Mouse (Mus musculus): ENCODE results near the gene Cd82.

The Cd82 gene

DNA sequence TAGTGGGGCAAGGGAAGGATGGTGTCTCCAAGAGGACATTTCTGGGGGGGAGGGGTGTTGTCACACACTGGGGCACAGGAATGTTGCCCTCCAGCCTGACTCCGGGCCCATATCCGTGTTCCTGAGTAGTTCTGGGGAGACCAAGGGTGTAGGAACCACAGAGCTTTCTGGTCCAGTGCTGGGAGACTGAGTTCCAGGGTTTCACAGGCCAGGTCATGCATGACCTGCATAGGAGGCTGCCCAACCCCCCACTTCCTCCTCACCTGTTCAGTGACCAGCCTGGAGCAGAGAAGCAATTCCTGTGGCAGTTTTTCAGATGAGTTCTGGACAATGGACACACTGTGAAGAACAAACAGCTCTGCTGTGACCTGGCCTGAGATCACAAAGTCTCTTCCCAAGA is 19.8 kb downstream of the Cd82 start:
- DNase-seq, result no peak

DNA sequence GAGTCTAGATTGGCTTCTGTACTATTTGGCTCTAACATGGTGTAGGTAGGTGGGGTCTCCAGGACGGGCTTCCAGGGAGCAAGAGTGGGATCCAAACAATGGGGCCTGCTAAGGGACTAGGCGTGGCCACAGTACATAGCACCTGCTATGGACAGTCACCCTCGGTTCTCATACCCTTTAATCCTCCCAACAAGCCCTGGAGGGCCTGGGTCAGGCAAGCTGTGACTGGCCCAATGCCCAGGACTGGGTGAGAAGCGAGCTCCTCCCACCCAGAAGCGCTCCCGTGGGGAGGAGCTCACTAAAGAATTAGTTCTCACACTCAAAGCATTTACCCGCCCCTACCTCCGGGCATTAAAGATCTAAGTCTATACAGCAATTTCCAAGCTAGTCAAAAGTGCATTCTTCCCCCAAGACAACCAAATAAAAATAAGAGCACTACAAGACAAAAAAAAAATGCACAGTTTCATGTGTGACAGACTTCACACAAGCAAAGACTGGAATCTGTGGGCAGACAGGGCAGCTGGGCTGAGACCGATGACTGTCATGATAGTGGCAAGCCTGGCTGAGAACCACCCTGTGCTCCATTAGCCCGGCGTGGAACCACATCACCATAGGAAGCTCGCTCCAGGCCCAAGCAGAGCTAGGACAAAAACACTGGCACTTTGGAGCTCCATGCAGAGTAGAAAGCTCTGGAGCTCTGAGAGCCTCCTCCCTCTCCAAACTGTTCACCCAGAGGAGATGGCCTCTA is 23.0 kb downstream of the Cd82 start:
- DNase-seq, result no peak

DNA sequence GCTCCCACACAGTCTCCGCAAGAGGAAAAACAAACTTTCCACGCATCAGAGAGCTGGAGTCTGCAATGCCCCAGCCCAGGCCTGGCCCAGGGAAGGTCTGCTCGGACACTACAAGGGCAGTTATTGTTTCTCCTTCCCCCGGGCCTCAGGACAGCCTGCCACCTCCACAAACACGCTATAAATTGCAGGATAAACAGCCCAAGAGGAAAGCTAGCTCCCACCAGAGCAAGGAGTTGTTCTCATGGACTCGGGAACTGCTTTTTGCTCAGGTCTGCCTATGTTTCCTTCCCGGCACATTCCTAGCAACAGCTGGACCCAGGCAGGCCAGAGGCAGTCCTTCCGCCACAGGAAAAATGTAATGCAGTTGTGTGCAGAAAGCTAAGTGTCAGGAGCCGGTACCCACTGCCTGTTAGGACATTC is 23.6 kb downstream of the Cd82 start:
- no peak for DNase-seq

DNA sequence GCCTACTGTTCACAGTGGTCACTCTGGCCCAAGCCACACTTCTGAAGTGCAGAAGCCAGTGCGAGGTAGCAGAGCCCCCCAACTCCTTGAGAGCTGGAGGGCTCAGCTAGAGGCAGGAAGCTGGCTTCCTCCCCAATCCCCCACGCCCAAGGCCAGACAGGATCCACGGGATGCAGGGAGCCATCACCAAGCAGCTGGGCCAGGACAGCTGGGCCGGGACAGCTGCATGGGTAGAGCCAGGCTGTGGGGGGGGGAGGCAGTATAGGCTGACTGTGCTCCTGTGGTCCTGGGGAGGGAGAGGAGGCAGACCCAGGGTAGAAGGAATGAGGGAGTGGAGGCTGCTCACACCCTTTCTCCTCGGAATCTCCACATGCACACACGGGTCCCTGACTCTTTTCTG is 24.6 kb downstream of the Cd82 start:
- DNase-seq, result no peak

DNA sequence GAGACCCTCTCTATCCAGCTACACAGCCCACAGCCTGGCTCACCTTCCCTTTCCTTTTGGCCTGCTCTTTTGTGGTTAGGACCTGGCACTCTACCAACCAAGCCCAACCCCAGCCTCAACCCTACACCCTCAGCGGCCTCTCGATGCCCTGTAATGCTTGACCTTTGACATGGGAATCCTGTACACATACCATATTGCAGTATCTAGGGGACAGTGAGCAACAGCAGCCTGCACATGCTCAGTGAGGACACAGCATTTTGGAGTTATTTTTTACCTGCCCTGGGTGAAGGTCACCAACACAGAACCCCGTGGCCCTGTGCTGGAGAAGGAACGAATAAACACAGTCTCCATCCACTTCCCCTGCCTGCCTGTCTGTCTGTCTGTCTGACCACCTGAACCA is 27.4 kb downstream of the Cd82 start:
- no peak for DNase-seq

DNA sequence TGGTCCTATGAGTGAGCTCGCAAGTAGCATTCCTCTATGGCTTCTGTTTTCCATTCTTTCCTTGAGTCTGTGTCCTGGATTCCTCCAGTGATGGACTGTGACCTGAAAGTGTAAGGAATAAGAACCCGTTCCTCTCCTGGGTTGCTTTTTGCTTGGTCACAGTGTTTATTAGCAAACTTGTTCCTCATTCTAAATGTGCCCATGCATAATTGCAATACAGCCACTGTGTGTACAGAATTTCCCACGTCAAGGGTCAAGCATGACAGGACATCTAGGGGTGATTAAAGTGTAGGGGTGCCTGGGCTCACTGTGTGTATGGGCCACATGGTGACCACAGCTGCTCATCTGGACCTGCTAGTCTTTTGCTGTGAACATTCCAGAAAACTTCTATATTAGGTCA is 28.0 kb downstream of the Cd82 start:
- DNase-seq, result no peak

DNA sequence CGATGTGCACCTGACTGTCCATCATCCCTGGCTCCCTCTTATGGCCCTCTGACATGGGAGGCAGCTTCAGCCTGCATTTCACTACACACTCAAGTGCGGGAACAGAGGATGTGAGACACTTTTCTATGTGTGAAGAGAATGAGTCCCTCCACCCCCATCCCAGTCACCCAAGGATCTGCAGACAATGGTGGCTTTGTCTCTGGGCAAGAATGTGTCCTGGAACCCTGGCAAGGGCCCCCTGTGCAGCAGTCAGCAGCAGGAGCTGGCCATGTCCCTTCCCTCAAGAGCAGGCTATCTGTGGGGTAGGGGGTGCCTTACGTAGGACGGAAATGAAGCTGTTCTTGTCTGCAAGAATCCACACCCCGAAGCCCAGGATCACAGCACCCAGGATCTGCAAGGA is 29.4 kb downstream of the Cd82 start:
- DNase-seq, result no peak

DNA sequence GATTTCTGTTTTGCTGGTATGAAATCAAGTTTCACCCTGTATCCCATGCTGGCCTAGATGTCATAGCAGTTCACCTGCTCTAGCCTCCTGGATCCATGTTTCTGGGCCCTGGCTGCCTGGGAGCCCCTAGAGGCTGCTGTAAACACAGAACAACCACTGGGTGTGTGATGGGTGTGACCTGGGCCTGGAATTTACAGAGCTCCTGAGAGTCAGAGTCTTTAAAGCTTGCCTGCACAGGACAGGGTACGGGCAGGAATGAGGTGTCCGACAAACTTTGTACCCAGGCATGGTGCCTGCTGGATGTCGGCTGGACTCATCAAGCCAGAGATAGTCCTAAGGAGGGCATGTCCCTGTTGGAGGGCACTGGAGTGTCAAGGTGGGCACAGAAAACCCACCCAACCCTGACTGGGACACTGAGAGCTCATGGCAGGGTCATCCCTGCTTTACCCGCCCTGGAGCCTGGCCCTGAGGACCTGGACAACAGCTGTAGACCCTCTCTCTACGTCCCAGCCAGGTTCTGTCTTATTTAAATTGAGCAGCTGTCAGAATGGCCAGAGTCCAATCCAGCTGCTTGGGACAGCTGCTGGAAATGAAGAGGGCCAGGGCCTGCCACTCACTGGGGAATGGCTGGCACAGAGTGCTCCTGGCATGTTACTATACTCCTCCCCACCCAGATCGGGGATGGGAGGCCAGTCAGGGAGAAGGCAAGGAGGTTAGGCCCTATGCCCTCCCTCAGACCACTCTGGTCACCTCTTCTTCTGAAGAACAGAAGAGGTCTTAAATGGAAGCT is 30.1 kb downstream of the Cd82 start:
- no peak for DNase-seq

DNA sequence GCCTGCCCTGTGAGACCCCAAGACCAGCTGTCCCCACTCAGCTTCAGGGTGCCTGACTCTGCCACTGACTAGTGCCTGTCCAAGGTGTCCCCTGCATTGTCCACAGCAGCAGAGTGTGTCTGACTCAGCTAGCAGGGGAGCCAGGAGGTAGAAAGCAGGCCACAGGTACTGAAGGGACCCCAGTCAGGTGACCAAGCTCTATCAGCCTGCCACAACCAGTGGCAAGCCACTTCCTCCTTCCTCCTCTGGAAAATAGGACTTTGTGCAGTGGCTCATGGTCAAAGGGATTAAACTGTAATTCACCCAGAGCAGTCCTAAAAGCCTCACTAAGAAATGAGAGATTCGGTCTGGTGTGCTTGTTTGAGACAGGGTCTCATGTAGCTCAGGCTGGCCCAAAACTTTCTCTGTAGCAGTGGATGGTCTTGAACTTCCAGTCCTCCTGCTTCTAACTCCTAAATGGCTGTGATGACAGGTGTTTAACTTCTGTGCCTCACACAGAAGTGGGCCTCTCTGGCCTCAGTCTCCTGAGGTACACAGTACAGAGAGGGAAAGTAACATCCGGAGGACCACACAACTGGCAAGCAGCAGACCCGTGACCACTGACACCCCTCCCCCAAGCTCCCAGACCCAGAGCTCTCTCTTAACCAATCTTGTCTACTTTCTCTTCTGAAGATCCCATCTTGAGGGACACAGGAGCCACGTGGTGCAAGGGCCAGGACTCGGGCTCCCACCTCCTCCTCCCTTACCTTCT is 31.2 kb downstream of the Cd82 start:
- DNase-seq, result no peak

DNA sequence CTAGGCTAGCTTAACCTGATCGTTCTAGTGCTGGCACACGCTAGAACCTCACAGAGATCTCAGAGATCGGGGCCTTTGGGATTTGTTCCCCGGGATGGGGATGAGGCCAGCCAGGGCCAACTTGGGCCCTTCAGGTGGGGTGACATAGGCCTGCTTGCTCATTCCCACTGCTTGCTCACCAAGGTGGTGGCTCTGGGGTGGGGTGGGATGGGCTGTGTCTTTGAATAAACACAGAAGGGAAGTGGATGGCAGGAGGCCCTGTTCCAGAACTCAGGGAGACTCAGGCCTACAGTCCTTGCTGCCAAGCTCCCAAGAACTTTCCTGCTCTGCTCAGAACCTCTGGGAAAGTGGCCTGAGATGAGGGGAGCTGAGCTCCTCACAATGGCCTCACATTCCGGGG is 31.9 kb downstream of the Cd82 start:
- DNase-seq, result no peak

DNA sequence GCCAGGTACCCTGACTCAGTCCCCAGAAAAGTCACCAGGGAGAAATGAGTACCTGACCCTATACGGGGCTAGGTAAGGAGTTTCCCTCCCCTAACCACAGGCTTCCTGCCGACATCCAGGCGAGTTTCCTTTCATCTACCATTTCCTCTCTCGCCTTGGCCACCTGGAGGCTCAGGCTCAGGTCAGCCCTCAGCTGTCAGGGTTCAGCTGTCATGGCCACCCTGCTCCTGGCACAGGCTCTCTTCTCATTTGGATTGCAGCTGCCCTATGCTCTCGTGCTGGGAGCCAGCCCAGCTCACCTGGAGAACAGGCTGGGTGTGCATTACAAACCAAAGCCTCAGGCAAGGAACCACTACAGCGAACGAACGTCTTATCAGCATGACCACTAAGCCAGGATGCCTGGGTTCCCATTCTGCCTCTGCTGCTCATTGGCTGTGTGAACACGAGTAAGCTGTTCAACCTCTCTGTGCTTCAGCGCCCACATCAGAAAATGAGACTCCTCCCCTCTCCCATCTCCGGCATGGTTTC is 34.9 kb downstream of the Cd82 start:
- DNase-seq, result peak; percentile 58

DNA sequence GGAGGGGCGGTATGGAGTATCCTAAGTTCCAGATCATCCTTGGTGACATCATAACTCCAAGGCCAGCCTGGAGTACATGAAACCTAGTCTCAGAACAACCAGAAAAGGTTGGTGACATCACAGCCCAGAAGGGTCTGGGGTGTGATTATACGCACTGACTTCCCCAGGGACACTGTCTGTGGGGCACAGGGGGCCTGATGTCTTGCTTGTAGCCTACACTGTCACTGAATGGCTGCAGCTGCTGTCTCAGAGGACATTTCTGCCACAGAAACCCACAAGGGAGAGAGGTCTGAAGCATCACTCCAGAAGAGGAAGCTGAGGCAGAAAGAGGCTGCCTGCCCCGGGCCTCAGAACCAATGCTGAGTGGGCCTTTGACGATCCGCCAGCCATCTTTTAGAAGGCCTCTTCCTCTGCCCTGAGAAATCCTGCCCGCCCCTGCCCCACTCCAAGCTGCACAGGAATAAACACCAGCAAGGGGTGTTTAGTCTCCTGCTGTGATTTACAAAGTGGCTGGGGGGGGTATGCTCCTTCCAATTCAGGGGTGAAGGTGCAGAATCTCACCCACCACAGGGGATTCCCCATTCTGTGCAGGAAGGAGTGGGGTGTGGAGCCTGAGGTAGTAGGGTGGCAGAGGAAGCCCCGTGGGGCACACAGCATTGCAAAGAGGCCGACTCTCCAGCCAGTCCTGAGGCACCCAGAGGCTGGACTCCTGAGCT is 35.8 kb downstream of the Cd82 start:
- DNase-seq, result peak; percentile 49

DNA sequence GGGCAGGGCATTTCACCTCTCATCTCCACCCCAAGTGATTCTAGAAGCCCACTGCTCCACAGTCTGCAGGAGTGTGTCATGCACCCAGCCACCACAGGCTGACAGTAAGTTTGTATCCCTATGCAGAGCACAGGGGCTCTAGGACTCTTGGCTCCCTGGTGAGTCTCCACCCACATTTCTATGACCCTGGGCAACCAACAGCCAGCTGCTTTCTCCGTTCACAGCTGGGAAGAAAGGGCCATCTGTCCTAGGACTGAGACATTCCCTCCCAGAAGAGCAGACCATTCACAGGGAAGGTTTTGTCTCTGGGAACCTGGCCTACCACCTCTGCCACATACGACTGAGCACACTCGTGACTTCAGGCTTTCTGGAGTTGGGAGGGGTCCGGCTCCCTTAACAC is 37.1 kb downstream of the Cd82 start:
- DNase-seq, result no peak

DNA sequence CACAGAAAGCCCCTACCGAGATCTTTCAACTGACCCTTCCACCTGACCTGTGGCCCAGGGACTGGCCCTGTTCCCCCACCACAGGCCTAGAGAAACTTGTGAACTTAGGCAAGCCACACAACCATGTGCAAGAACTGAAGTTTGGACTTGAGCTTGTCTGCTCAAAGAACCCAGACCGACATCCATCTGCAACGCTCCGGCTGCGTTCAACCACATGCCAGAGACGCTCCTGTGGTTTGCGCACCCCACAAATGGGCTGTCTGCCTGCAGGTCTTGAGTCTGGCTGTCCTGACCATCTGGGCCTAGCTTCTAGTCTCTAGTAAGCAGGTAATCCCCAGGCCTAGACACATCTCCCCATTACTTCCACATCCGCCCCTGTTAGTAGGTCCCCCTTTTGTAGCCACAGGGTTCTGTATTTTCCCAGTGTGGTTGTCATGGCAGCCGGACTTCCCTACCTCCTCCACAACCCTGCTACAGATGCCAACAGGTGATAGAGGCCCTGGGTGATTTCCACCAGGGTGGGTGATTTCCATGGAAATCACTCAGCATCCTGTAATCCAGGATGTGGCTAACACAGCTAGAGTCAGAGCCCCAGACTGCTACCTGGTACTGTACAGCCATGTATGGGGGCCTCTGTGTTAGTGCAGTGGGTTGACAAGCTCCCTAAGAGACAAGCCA is 38.5 kb downstream of the Cd82 start:
- DNase-seq, result peak; percentile 28

DNA sequence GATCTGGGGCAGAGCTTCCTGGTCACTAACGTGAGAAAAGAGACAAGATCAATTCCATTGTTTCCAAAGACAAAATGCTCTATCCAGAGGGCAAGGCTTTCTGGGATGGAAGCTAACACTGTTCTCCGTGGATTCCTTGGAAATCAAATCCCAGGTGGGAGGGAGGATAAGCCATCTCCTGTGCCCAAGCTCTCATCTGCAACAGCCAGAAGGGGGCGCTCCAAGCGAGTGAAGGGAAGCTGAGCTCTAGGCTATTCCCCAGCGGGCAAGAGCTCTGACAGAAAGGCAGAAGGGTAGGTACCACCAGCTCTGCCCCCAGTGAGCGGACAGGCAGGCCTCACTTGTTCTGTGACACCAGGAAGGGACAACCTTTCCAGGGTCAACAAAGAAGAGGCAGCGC is 41.6 kb downstream of the Cd82 start:
- peak; percentile 78 for DNase-seq

DNA sequence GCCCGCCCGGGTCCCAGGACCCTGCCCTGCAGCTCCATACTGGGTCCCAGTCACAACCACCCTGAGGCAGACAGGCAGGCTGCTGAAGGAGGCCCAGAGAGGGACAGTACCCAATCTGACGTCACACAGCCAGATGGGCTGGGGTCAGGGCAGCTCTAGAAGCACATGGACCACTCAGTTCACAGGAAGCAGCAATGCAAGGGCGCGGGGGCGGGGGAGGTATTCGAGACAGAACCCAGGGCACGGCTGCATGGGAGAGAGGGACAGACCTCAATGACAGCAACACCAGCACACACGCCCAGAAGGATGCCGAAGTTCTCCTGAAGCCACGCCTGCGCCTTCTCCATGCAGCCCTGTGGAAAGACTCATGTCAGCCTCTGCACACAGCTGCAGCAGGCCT is 43.0 kb downstream of the Cd82 start:
- DNase-seq, result no peak

DNA sequence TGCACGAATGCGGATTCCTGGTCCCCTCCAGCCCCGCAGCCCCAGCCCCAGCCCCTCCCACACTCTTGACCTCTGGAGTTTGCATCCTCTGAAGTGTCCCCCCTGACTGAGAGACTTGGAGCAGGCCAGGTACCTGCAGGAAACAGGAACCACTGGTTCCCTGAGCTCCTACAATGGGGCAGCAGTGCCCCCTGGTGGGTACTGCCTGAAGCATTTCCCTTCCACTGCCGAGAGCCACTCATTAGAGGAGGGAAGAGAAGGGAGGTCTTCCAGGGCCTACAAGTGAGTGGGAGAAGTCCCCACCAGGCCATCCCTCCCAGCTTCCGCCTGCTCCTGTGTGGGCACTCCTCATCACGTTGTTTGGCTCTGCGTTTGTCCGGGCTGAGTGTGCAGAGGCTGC is 44.5 kb downstream of the Cd82 start:
- DNase-seq, result peak; percentile 80

DNA sequence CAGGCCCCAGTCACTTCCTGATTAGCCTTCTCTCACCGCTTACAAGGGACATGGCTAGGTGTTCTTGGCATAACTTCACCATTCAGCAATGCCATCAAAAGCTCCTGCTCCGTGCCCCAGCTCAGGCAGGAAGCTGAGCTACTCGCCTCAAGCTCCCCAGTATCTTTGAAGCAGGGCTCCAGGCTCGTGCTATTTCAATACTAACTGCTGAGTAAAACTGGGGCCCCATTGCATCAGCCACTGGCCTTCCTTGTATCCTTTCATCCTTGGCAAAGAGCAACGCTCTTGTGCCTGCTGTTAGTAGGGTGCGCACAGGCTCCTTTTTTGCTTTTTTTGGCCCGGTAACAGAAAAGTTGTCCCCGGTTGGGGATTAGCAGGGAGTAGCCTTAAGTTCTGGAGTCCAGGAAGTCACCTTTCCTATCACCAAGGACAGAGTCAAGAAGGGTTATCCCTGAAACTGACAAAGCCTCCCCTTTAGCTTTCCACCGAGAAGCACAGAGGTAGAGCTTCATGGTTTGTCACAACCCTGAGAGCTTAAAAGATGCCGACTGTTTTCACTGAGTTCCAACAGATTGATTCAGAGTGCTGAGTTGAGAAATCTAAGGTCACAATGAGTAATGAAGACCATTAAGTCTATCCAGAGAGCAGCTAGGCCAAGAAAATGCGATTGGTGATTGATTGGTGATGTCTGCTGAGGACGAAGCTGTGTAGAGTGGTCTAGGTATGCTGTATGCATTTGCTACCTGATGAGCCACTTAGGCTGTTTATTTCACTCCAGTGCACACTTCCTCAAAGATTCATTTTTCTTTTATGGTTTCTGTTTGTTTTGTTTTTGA is 45.8 kb downstream of the Cd82 start:
- DNase-seq, result no peak

DNA sequence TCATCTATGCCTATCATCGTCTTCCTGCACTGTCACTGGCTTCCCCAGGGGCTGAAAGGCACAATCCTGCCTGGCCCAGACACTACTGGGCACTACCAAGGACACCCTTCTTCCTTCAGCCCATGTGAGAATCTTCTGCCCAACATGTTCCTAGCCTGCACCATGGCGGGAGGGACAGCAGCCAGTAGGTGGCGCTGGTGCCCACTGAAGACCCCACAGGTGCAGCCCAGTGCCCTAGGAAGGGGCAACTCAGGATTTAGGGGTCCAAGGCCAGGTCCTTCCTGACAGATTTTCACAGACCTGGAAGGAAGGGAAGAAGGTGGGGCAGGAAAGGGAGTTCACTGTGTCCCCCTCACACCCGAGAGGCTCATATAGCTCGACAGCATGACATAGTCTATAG is 47.7 kb downstream of the Cd82 start:
- peak; percentile 80 for DNase-seq

DNA sequence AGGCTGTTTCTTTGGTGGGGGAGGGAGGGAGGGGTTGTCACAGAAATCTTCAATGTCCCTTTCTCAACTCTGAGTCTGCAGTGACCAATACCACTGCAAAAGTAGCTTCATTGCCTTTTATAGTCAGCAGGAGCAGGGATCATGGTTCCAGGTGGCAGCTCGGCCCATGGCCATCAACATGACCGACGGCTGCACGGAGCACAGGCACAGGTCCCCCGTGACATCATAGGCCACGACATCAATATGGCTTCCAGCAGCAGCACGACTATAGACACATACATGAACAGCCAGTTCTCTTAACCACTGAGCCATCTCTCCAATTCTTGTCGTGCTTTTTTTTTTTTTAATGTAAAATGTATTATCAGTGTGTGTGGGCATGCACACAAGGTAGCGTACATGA is 48.8 kb downstream of the Cd82 start:
- DNase-seq, result no peak

DNA sequence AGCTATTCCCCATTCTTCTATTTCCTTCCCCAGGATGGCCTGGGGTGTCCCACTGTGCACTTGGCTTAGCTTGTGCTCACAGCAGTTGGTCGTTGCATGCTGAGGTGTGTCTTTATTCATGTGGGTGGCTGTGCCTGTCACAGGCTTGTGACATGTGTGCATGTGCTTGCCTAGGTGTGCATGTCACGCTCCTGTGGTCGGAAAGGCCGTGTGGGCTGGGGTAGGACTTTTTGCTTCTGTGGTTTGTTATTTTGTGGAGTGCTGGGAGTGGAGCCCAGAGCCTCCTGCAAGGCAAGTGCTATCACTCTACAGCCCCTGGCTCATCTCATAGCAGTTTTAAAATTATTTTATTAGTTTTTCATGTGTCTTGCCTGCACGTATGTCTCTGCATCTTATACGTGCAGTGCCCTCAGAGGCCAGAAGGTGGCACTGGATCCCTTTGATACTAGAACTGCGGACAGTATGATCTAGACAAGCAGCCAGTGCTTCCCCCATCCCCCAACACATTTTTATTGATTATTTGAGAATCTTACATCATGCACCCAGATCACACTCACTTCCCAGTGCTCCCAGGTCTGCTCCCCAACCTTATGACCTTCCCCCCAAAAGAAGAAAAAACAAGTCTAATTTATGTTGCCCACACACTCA is 49.4 kb downstream of the Cd82 start:
- peak; percentile 75 for DNase-seq
